Mouse (Mus musculus): Measurements from ENCODE around the gene Yipf3. TPM values are rescaled to one million over a fixed set of nuclear protein-coding genes. Genes with fewer than 3 reads are reported as not detected.

Gene Yipf3
- 8.0 and 13.3 TPM in 2 replicates for polyA plus RNA-seq (2012)

GRCm38 (mm10) chr17:46247512-46248188 is at the start of gene Yipf3, which contains the start of gene Polr1c:
TSS of gene Yipf3 (plus strand) at chr17:46248080.
TSS of gene Polr1c (minus strand) at chr17:46248054.
- peaks cover 41% of the 10 kb centered on the region for H3K4me1 ChIP-seq (ENCODE audit: control insufficient read depth)
- TF ChIP-seq GATA1 (IDR thresholded peaks at IDR 0.05; ENCODE audit: low read length) (no peak), TAL1 (IDR thresholded peaks at IDR 0.05; ENCODE audit: low read length) (no peak)

GRCm38 (mm10) chr17:46201151-46201550 is 46.7 kb upstream of the Yipf3 start:
- no peaks in the 10 kb centered on the region for H3K27me3 ChIP-seq (ENCODE audit: control insufficient read depth)
- H3K36me3 ChIP-seq (ENCODE audit: control insufficient read depth) = peaks cover 64% of the 10 kb centered on the region

More at GRCm38 (mm10) chr17:46247512-46248188, at the start of gene Yipf3, which contains the start of gene Polr1c:
- H3K36me3 ChIP-seq (ENCODE audit: control insufficient read depth) = peaks cover 84% of the 10 kb centered on the region
- peak within 1 kb of the TSS; percentile 67 for H3K4me3 ChIP-seq (replicated peaks)
- no peaks in the 10 kb centered on the region for H3K9me3 ChIP-seq (ENCODE audit: control insufficient read depth, low read length)
- H3K27me3 ChIP-seq (ENCODE audit: control insufficient read depth) = no peaks in the 10 kb centered on the region

DNA sequence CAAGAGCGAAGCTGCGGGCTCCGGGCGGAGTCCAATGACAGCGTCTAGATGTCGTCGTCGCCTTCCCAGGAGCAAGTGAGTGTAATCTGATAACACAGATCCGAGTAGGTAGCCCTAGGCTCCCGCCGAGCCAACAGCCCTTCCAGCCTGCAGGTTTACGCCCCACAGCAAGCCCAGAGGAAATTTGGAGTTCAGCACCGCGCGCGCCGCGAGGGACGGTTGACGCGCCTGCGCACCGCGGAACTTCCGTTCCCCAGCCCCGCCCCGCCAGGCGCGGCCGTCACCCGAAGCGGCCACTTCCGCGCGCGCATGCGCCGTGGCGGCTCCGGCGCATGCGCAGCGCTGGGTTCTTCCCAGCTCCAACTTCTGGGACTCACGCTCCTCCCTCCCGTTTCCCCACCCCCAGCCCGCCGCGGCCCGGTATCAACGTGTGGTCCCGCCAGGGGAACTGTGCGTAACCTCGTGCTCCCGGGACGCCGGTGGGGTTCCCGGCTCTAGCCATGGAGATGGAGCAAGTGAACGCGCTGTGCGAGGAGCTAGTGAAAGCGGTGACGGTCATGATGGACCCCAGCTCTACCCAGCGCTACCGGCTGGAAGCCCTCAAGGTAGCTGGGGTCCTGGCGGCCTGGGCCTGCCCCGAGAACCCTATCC is 45.3 kb upstream of the Yipf3 start, which contains the start of the genes Polh and Xpo5:
Gene Polh (minus strand): TSS at position 225 of the 651 bp plus-strand sequence.
Gene Xpo5 (plus strand): TSS at position 362 of the 651 bp plus-strand sequence.
- H3K27me3 ChIP-seq (ENCODE audit: control insufficient read depth) = no peaks in the 10 kb centered on the region
- peaks cover 46% of the 10 kb centered on the region for H3K4me1 ChIP-seq (ENCODE audit: control insufficient read depth)

More at GRCm38 (mm10) chr17:46201151-46201550, 46.7 kb upstream of the Yipf3 start:
- Histone ChIP-seq H3K4me3 (replicated peaks) (peak overlapping the region; percentile 95), H3K4me1 (ENCODE audit: control insufficient read depth) (peaks cover 46% of the 10 kb centered on the region), H3K9me3 (ENCODE audit: control insufficient read depth, low read length) (no peaks in the 10 kb centered on the region)
- TF ChIP-seq TAL1 (IDR thresholded peaks at IDR 0.05; ENCODE audit: low read length) (no peak), GATA1 (IDR thresholded peaks at IDR 0.05; ENCODE audit: low read length) (no peak)

GRCm38 (mm10) chr17:46203078-46203477 is 44.8 kb upstream of the Yipf3 start:
- H3K36me3 ChIP-seq (ENCODE audit: control insufficient read depth) = peaks cover 64% of the 10 kb centered on the region
- no peaks in the 10 kb centered on the region for H3K9me3 ChIP-seq (ENCODE audit: control insufficient read depth, low read length)
- TF ChIP-seq GATA1 (IDR thresholded peaks at IDR 0.05; ENCODE audit: low read length) (no peak), TAL1 (IDR thresholded peaks at IDR 0.05; ENCODE audit: low read length) (no peak)
- H3K4me3 ChIP-seq (replicated peaks) = peak overlapping the region; percentile 95
- H3K27me3 ChIP-seq (ENCODE audit: control insufficient read depth) = no peaks in the 10 kb centered on the region
- H3K4me1 ChIP-seq (ENCODE audit: control insufficient read depth) = peaks cover 46% of the 10 kb centered on the region

More for the DNA sequence above, 45.3 kb upstream of the Yipf3 start, which contains the start of the genes Polh and Xpo5:
- peak within 1 kb of the TSS; percentile 95 for H3K4me3 ChIP-seq (replicated peaks)
- TF ChIP-seq TAL1 (IDR thresholded peaks at IDR 0.05; ENCODE audit: low read length) = no peak
- peak; percentile 93 for TF ChIP-seq GATA1 (IDR thresholded peaks at IDR 0.05; ENCODE audit: low read length)
- H3K9me3 ChIP-seq (ENCODE audit: control insufficient read depth, low read length) = no peaks in the 10 kb centered on the region
- H3K36me3 ChIP-seq (ENCODE audit: control insufficient read depth) = peaks cover 64% of the 10 kb centered on the region

- Histone ChIP-seq H3K4me1 (ENCODE audit: control insufficient read depth) (peaks cover 23% of the 10 kb centered on the region), H3K36me3 (ENCODE audit: control insufficient read depth) (peaks cover 65% of the 10 kb centered on the region), H3K9me3 (ENCODE audit: control insufficient read depth, low read length) (no peaks in the 10 kb centered on the region), H3K27me3 (ENCODE audit: control insufficient read depth) (no peaks in the 10 kb centered on the region), H3K4me3 (replicated peaks) (no peak overlapping the region)
- TF ChIP-seq TAL1 (IDR thresholded peaks at IDR 0.05; ENCODE audit: low read length) (no peak), GATA1 (IDR thresholded peaks at IDR 0.05; ENCODE audit: low read length) (no peak)
Observed at GRCm38 (mm10) chr17:46206676-46207075, 41.2 kb upstream of the Yipf3 start.

DNA sequence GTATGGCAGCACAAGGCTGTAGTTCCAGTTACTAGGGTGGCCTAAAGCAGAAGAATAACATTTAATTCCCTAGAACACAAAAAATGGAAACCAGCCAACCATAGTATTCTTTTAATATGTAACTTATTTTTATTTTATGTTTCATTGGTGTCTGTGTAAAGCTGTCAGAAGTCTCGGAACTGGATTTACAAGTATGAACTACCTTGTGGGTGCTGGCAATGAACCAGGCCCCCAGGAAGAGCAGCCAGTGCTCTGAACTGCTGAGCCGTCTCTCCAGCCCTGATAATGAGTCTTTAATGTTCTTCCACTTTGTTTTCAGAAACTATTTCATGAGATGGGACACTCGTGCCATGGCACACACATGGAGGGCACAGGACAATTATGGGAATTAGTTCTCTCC is 37.3 kb upstream of the Yipf3 start:
- no peaks in the 10 kb centered on the region for H3K4me1 ChIP-seq (ENCODE audit: control insufficient read depth)
- H3K36me3 ChIP-seq (ENCODE audit: control insufficient read depth) = peaks cover 92% of the 10 kb centered on the region
- no peaks in the 10 kb centered on the region for H3K27me3 ChIP-seq (ENCODE audit: control insufficient read depth)
- no peaks in the 10 kb centered on the region for H3K9me3 ChIP-seq (ENCODE audit: control insufficient read depth, low read length)
- H3K4me3 ChIP-seq (replicated peaks) = no peak overlapping the region
- TF ChIP-seq GATA1 (IDR thresholded peaks at IDR 0.05; ENCODE audit: low read length) = no peak
- TF ChIP-seq TAL1 (IDR thresholded peaks at IDR 0.05; ENCODE audit: low read length) = no peak

- no peaks in the 10 kb centered on the region for H3K4me1 ChIP-seq (ENCODE audit: control insufficient read depth)
- TF ChIP-seq GATA1 (IDR thresholded peaks at IDR 0.05; ENCODE audit: low read length) = no peak
- no peak for TF ChIP-seq TAL1 (IDR thresholded peaks at IDR 0.05; ENCODE audit: low read length)
- peaks cover 96% of the 10 kb centered on the region for H3K36me3 ChIP-seq (ENCODE audit: control insufficient read depth)
Observed at GRCm38 (mm10) chr17:46221601-46222000, 26.3 kb upstream of the Yipf3 start.

DNA sequence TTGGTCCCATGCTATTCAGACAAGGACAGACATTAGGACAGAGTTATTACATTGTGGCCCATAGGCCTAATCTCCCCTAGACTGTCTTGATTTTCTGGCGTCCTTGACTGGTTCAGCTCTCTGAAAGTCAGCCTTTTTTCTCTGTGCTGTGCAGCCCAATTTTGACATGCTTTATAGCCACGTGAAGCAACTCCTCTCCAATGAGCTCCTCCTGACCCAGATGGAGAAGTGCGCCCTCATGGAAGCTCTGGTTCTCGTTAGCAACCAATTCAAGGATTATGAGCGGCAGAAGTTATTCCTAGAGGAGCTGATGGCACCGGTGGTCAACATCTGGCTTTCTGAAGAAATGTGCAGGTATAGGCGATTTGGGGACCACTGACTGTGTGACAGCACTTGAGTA is 20.3 kb upstream of the Yipf3 start:
- TF ChIP-seq TAL1 (IDR thresholded peaks at IDR 0.05; ENCODE audit: low read length) = no peak
- TF ChIP-seq GATA1 (IDR thresholded peaks at IDR 0.05; ENCODE audit: low read length) = no peak
- no peaks in the 10 kb centered on the region for H3K27me3 ChIP-seq (ENCODE audit: control insufficient read depth)
- peaks cover 96% of the 10 kb centered on the region for H3K36me3 ChIP-seq (ENCODE audit: control insufficient read depth)
- H3K4me1 ChIP-seq (ENCODE audit: control insufficient read depth) = no peaks in the 10 kb centered on the region
- no peak overlapping the region for H3K4me3 ChIP-seq (replicated peaks)
- H3K9me3 ChIP-seq (ENCODE audit: control insufficient read depth, low read length) = no peaks in the 10 kb centered on the region

More at GRCm38 (mm10) chr17:46221601-46222000, 26.3 kb upstream of the Yipf3 start:
- Histone ChIP-seq H3K27me3 (ENCODE audit: control insufficient read depth) (no peaks in the 10 kb centered on the region), H3K9me3 (ENCODE audit: control insufficient read depth, low read length) (no peaks in the 10 kb centered on the region), H3K4me3 (replicated peaks) (no peak overlapping the region)

DNA sequence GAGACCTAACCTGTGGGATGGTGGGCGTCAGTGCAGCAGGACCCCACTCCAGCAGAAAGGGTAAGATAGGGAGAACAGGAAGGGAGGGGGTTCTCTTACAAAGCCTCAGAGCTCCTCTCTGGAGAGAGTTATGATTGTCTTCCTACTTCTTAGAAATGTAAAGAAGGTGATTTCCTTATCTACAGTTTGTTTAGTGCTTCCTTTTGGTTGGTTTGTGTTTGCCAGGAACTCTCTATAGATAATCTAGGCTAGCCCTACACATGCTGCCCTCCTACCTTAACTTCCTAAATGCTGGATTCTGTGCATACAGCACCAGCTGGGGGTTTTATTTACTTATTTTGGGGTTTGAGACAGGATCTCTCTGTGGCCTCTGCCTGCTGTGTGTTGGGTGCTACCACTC is 11.8 kb upstream of the Yipf3 start:
- Histone ChIP-seq H3K36me3 (ENCODE audit: control insufficient read depth) (peaks cover 91% of the 10 kb centered on the region), H3K4me1 (ENCODE audit: control insufficient read depth) (peaks cover 23% of the 10 kb centered on the region)
- TF ChIP-seq GATA1 (IDR thresholded peaks at IDR 0.05; ENCODE audit: low read length) = no peak
- no peak for TF ChIP-seq TAL1 (IDR thresholded peaks at IDR 0.05; ENCODE audit: low read length)

More for the DNA sequence above, 11.8 kb upstream of the Yipf3 start:
- Histone ChIP-seq H3K9me3 (ENCODE audit: control insufficient read depth, low read length) (no peaks in the 10 kb centered on the region), H3K27me3 (ENCODE audit: control insufficient read depth) (no peaks in the 10 kb centered on the region), H3K4me3 (replicated peaks) (no peak overlapping the region)
